Mouse (Mus musculus) midbrain, embryonic 12.5 days (tissue): ENCODE data around the gene Gstt4. TPM values are rescaled to one million over a fixed set of nuclear protein-coding genes. Genes with fewer than 3 reads are reported as not detected.

Experiments used
- ATAC-seq: fragments of 200-750 bp; cut with Nextera tagmentation; 2 replicates; pipeline ENCODE4 v1.8.0; 2017; ENCODE audit warnings: low read depth, moderate TSS enrichment, moderate library complexity; ENCODE audit not compliant: low FRiP score
- H3K27ac ChIP-seq: fragments of 300-500 bp; sonication (generic); replicated peaks from 2 replicates; pipeline ENCODE4 v1.5.1; 2016; ENCODE audit warnings: mild to moderate bottlenecking
- H3K27me3 ChIP-seq: fragments of 300-500 bp; sonication (generic); 2 replicates; pipeline ENCODE4 v1.6.1; 2016; ENCODE audit warnings: mild to moderate bottlenecking
- H3K36me3 ChIP-seq: fragments of 300-500 bp; sonication (generic); 2 replicates; pipeline ENCODE4 v1.6.1; 2016
- H3K4me1 ChIP-seq: fragments of 300-500 bp; sonication (generic); 2 replicates; pipeline ENCODE4 v1.6.1; 2016
- H3K4me2 ChIP-seq: fragments of 300-500 bp; sonication (generic); replicated peaks from 2 replicates; pipeline ENCODE4 v1.6.1; 2016; ENCODE audit warnings: mild to moderate bottlenecking, moderate library complexity
- H3K4me3 ChIP-seq: fragments of 300-500 bp; sonication (generic); 2 replicates; pipeline ENCODE4 v1.5.1; 2016; ENCODE audit warnings: mild to moderate bottlenecking
- H3K9ac ChIP-seq: fragments of 300-500 bp; sonication (generic); replicated peaks from 2 replicates; pipeline ENCODE4 v1.6.1; 2016; ENCODE audit warnings: mild to moderate bottlenecking, moderate library complexity
- H3K9me3 ChIP-seq: fragments of 300-500 bp; sonication (generic); 2 replicates; pipeline ENCODE4 v1.6.1; 2016; ENCODE audit warnings: mild to moderate bottlenecking
- WGBS: fragments of 180-500 bp; shearing (Covaris S2); methylation state at CpG from one replicate; pipeline ENCODE4 v1.1.7; 2016; 5-methylcytosine and 5-hydroxymethylcytosine counted together
- polyA plus RNA-seq: library from polyadenylated mRNA; unstranded; fragments of >200 nt; fragmentation: Nextera tagmentation; extraction: Ambion mirVana; gene quantifications from 2 replicates; pipeline ENCODE4 v1.2.1, GENCODE M21; 2016

Gstt4 gene
- polyA plus RNA-seq, 1 experiment from 2014 or later: not detected

GRCm38 (mm10) chr10:75804217-75804616 is 18.1 kb downstream of the Gstt4 start:
- no peak for ATAC-seq
- Histone ChIP-seq H3K4me3 (no peak overlapping the region), H3K9me3 (no peaks in the 10 kb centered on the region), H3K4me2 (no peak overlapping the region), H3K27me3 (no peaks in the 10 kb centered on the region; the same call in 1 of the 2 replicates), H3K4me1 (no peaks in the 10 kb centered on the region), H3K36me3 (no peaks in the 10 kb centered on the region), H3K9ac (no peak overlapping the region), H3K27ac (no peak overlapping the region)
- whole genome bisulfite sequencing: 67% methylated on average over 2 of the region's 2 CpGs

- Histone ChIP-seq H3K36me3 (no peaks in the 10 kb centered on the region), H3K27me3 (peaks cover 21% of the 10 kb centered on the region), H3K27ac (no peak within 1 kb of the TSS), H3K4me1 (peaks cover 4% of the 10 kb centered on the region; the same call in 1 of the 2 replicates), H3K4me3 (peak within 1 kb of the TSS; percentile 42), H3K4me2 (peak within 1 kb of the TSS; percentile 71), H3K9me3 (no peaks in the 10 kb centered on the region), H3K9ac (peak within 1 kb of the TSS; percentile 51)
- WGBS: 4% methylated on average over 18 of the region's 18 CpGs
- no peak for ATAC-seq
Observed at GRCm38 (mm10) chr10:75798176-75798696, 24.1 kb downstream of the Gstt4 start, which contains the start of gene Gstt1. Gstt1 (minus strand) TSS chr10:75798584.

DNA sequence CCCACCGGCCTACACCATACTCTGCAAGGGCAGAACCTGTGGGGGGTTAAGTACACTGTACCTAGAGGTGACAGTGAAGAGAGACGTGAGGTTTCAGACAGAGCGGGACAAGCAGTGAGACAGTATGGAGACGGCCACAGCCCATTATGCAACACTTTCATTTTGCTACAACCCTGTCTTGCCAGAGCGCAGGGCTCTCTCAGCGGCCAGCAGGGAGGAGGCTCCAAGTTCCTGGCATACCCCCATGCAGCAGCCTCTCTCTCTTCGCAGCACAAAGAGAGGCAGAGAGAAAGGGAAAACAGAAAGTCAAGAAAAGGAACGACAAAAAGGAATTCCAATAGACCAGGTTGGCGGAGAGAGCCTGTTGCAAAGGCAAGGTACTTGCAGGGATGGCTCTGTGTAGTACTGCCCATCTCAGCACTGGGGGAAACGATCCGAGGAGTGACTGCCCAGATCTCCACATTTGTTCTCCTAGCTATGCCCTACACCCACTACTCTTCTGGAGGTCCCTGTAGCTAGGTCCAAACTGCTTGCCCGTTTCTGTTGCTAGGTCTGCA is 24.6 kb downstream of the Gstt4 start:
- Histone ChIP-seq H3K4me1 (peaks cover 4% of the 10 kb centered on the region; the same call in 1 of the 2 replicates), H3K27ac (no peak overlapping the region), H3K27me3 (peaks cover 21% of the 10 kb centered on the region), H3K4me2 (peak overlapping the region; percentile 71), H3K9me3 (no peaks in the 10 kb centered on the region), H3K4me3 (peak overlapping the region; percentile 42), H3K9ac (peak overlapping the region; percentile 51), H3K36me3 (no peaks in the 10 kb centered on the region)
- ATAC-seq: 0 out of 2 replicates have a peak, but pooled peaks have one; percentile 66
- WGBS: 1% methylated on average over 12 of the region's 12 CpGs

GRCm38 (mm10) chr10:75796731-75797516 is 25.4 kb downstream of the Gstt4 start:
- Histone ChIP-seq H3K36me3 (no peaks in the 10 kb centered on the region), H3K9me3 (no peaks in the 10 kb centered on the region), H3K4me1 (peaks cover 4% of the 10 kb centered on the region; the same call in 1 of the 2 replicates), H3K27me3 (peaks cover 21% of the 10 kb centered on the region), H3K4me3 (peak overlapping the region; percentile 42), H3K4me2 (peak overlapping the region; percentile 71), H3K9ac (peak overlapping the region; percentile 51; the same call in 1 of the 2 replicates), H3K27ac (no peak overlapping the region)
- 45% methylated on average over 11 of the region's 11 CpGs for WGBS
- no peak for ATAC-seq

DNA sequence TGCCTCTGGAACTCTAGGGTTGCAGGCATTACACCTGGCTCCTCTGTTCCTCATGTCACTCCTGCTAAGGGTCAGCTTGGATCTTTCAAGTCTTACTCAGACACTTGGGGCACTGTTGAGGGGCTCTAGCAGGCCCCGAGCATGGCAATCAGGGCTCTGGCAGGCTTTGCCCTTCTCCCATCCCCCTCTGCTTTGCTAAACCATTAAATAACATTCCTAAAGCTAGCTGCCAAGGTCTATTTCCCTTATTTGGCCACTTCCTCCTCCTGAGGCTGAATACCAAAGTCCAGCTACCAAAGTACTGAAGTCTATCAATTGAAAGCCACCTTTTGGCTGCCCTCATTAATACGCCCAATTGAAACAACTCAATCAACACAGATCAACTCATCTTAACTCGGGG is 27.5 kb downstream of the Gstt4 start:
- H3K4me3 ChIP-seq: no peak overlapping the region
- no peaks in the 10 kb centered on the region for H3K36me3 ChIP-seq
- no peak overlapping the region for H3K4me2 ChIP-seq
- no peak for ATAC-seq
- peaks cover 21% of the 10 kb centered on the region for H3K27me3 ChIP-seq
- H3K9ac ChIP-seq: no peak overlapping the region
- no peaks in the 10 kb centered on the region for H3K9me3 ChIP-seq
- no peak overlapping the region for H3K27ac ChIP-seq
- peaks cover 4% of the 10 kb centered on the region; the same call in 1 of the 2 replicates for H3K4me1 ChIP-seq
- WGBS: 30% methylated on average over 3 of the region's 3 CpGs

DNA sequence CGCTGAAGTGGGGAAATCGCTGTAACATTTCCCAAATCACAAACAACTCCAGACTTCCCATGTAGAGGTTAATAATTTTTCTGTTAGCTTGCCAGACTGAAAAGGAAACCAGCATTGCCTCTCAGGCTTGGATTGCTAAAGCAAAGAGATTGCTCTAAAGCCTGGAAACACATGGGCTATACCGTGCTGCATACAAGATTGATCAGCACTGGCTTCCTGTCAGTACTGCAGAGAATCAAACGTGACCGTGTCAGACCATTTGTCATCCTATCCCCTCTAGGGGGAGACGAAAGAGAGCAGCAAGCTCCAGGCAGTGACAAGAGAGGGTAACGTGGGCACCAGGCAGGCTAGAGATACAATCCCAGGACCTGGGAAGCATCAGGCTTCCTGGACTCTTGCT is 31.6 kb downstream of the Gstt4 start:
- no peak overlapping the region for H3K4me3 ChIP-seq
- H3K27ac ChIP-seq: no peak overlapping the region
- H3K9ac ChIP-seq: no peak overlapping the region
- peaks cover 4% of the 10 kb centered on the region; the same call in 1 of the 2 replicates for H3K4me1 ChIP-seq
- no peak overlapping the region for H3K4me2 ChIP-seq
- H3K27me3 ChIP-seq: peaks cover 9% of the 10 kb centered on the region; the same call in 1 of the 2 replicates
- ATAC-seq: no peak
- no peaks in the 10 kb centered on the region for H3K9me3 ChIP-seq
- WGBS: 25% methylated on average over 7 of the region's 7 CpGs
- no peaks in the 10 kb centered on the region for H3K36me3 ChIP-seq

- H3K27ac ChIP-seq: no peak overlapping the region
- H3K4me3 ChIP-seq: no peak overlapping the region
- no peak for ATAC-seq
- H3K9ac ChIP-seq: no peak overlapping the region
- H3K27me3 ChIP-seq: peaks cover 3% of the 10 kb centered on the region; the same call in 1 of the 2 replicates
- H3K9me3 ChIP-seq: no peaks in the 10 kb centered on the region
- peaks cover 3% of the 10 kb centered on the region; the same call in 1 of the 2 replicates for H3K4me1 ChIP-seq
- H3K4me2 ChIP-seq: no peak overlapping the region
- H3K36me3 ChIP-seq: no peaks in the 10 kb centered on the region
- 93% methylated on average over 5 of the region's 5 CpGs for WGBS
Observed at GRCm38 (mm10) chr10:75789841-75790240, 32.5 kb downstream of the Gstt4 start.

DNA sequence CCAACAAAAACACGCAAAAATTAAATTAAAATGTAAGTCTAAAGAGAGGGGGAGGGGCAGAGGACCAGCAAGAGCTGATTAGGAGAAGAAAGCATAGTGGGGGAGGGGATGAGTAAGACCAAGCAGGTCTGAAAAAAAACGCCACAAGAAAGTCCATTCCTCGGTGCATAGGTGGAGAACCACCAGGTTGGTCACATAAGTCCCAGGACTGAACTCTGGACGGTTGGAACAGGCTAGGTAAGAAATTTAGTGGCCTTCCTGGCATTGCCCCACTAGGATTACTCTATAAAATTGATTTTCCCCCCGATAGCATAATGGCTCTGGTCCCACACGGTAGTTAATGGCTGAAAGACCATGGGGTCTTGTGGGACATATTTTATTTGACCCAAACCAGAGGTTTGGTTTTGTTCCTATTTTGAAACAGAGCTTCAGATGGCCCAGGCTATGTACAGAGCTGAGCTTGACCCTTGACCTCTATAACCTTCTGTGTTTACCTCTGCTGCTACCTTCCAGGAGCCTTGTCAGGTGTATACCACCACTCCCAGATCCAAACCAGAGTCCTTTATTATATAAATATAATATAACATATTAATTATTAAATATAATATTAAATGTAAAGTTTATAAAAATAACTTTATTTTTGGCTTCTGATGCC is 33.1 kb downstream of the Gstt4 start:
- Histone ChIP-seq H3K27me3 (peaks cover 3% of the 10 kb centered on the region; the same call in 1 of the 2 replicates), H3K4me1 (no peaks in the 10 kb centered on the region), H3K4me2 (no peak overlapping the region), H3K27ac (no peak overlapping the region), H3K36me3 (no peaks in the 10 kb centered on the region), H3K4me3 (no peak overlapping the region), H3K9me3 (no peaks in the 10 kb centered on the region), H3K9ac (no peak overlapping the region)
- WGBS: 74% methylated on average over 6 of the region's 6 CpGs
- ATAC-seq: no peak

DNA sequence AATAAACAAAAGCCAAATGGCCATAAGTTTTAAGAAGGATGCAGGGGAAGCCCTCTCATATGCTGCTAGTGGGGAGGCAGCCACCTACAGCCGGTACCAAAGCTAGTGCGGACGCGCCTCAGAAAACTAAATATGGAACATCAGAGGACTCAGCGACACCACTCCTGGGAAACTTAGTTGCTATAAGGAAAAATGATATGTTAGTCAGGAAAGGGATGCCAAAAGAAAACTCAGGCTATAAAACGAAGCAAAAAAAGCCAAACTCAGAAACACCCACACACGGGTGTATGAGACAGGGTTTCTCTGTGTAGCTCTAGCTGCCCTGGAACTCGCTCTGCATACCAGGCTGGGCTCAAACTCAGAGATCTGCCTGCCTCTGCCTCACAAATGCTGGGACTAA is 34.1 kb downstream of the Gstt4 start:
- H3K9ac ChIP-seq: no peak overlapping the region
- H3K4me1 ChIP-seq: no peaks in the 10 kb centered on the region
- H3K4me3 ChIP-seq: no peak overlapping the region
- no peak overlapping the region for H3K4me2 ChIP-seq
- H3K27me3 ChIP-seq: 0 out of 2 replicates have a peak, but pooled peaks cover 4% of the 10 kb centered on the region
- H3K36me3 ChIP-seq: no peaks in the 10 kb centered on the region
- H3K27ac ChIP-seq: no peak overlapping the region
- no peak for ATAC-seq
- no peaks in the 10 kb centered on the region for H3K9me3 ChIP-seq
- 94% methylated on average over 8 of the region's 8 CpGs for WGBS

DNA sequence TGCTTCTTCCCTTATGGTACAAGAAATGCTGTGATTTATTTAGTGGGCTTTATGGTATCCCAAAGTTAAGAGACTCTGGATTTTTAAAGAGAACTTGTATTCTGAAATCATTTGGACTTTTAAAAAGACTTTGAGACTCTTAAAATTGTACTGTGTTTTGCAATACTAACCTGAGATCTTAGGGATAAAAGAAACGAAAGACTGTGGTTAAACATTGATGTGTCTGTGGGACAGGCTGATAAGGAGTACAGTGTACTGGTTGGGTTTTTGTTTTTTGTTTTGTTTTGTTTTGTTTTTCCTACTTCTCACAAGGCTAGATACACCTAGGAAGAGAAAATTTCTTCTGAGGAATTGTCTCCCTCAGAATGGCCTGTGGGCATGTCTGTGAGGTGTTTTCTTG is 36.9 kb downstream of the Gstt4 start:
- Histone ChIP-seq H3K27ac (no peak overlapping the region), H3K9me3 (no peaks in the 10 kb centered on the region), H3K4me3 (no peak overlapping the region), H3K4me2 (no peak overlapping the region), H3K9ac (no peak overlapping the region), H3K4me1 (peaks cover 9% of the 10 kb centered on the region), H3K36me3 (no peaks in the 10 kb centered on the region), H3K27me3 (peaks cover 28% of the 10 kb centered on the region)
- no peak for ATAC-seq
- 74% methylated on average over 1 of the region's 1 CpGs for WGBS

- Histone ChIP-seq H3K9ac (peak within 1 kb of the TSS; percentile 47), H3K36me3 (no peaks in the 10 kb centered on the region), H3K27me3 (peaks cover 62% of the 10 kb centered on the region), H3K9me3 (0 out of 2 replicates have a peak, but pooled peaks cover 2% of the 10 kb centered on the region), H3K27ac (no peak within 1 kb of the TSS), H3K4me1 (peaks cover 17% of the 10 kb centered on the region), H3K4me2 (peak within 1 kb of the TSS; percentile 77), H3K4me3 (peak within 1 kb of the TSS; percentile 39)
- under 1% methylated on average over 28 of the region's 28 CpGs for WGBS
- ATAC-seq: no peak
Observed at GRCm38 (mm10) chr10:75780769-75781578, 41.4 kb downstream of the Gstt4 start, which contains the start of the genes Gm20441 and Gstt3. Gm20441 (minus strand) TSS chr10:75780954. Gstt3 (minus strand) TSS chr10:75781414.
